ENCODE assay signal across 8 mouse cellular contexts in genomic region chr8:3467886-3468545, GRCm38 (mm10). TPM values are rescaled to one million over a fixed set of nuclear protein-coding genes. Genes with fewer than 3 reads are reported as not detected.
DNase-seq lines count a peak whose midpoint lies in the region; ATAC-seq and TF ChIP-seq lines count a peak whose summit lies in the region.

No protein-coding gene starts in this region.

- no peaks in the 10 kb centered on the region for H3K9me3 ChIP-seq in limb, embryonic 14.5 days (ENCODE audit: control insufficient read depth, low read length)
- no peaks in the 10 kb centered on the region for H3K9me3 ChIP-seq in stomach, embryonic 16.5 days (replicated peaks; ENCODE audit: control insufficient read depth, low read length)

- no peak for ATAC-seq in limb, embryonic 14.5 days (ENCODE audit: low FRiP score, low read depth)
- ATAC-seq in stomach, embryonic 16.5 days (ENCODE audit: insufficient read depth, low FRiP score) = no peak

- H3K4me1 ChIP-seq in testis, adult 2 months (ENCODE audit: control insufficient read depth, insufficient read depth, low read length) = peaks cover 3% of the 10 kb centered on the region
- no peaks in the 10 kb centered on the region for H3K4me1 ChIP-seq in limb, embryonic 14.5 days (ENCODE audit: control insufficient read depth, insufficient read depth, low read length)
- H3K4me1 ChIP-seq in stomach, embryonic 16.5 days (ENCODE audit: control insufficient read depth, insufficient read depth, low read length) = peaks cover 7% of the 10 kb centered on the region; the same call in 1 of the 2 replicates

- H3K27me3 ChIP-seq in testis, adult 2 months (ENCODE audit: control insufficient read depth, insufficient read depth, low read length) = no peaks in the 10 kb centered on the region
- no peaks in the 10 kb centered on the region for H3K27me3 ChIP-seq in limb, embryonic 14.5 days (ENCODE audit: control insufficient read depth, insufficient read depth, low read length)
- no peaks in the 10 kb centered on the region for H3K27me3 ChIP-seq in stomach, embryonic 16.5 days (ENCODE audit: control insufficient read depth, insufficient read depth, low read length)

- DNase-seq in embryo, embryonic 10.5 days (ENCODE audit: low spot score) = peak; percentile 32
- no peak for DNase-seq in embryo, embryonic 10 days (ENCODE audit: low spot score)
- DNase-seq in testis, postnatal 10 days (ENCODE audit: low spot score) = no peak
- no peak for DNase-seq in limb, embryonic 14.5 days (ENCODE audit: low spot score)
- no peak for DNase-seq in frontal cortex, adult 2 months (ENCODE audit: extremely low spot score in 1 of 2, low spot score in 1 of 2)
- no peak for DNase-seq in kidney, postnatal 25 days

- no peak for TF ChIP-seq POLR2A in testis, adult 2 months (IDR thresholded peaks at IDR 0.05; ENCODE audit: control insufficient read depth, low read depth, low read length)
- TF ChIP-seq POLR2A in limb, embryonic 14.5 days (IDR thresholded peaks at IDR 0.05; ENCODE audit: borderline replicate concordance, extremely low read depth, insufficient read depth, insufficient read length) = no peak

- H3K4me2 ChIP-seq in limb, embryonic 14.5 days (replicated peaks; ENCODE audit: low read depth, low read length, severe bottlenecking) = peak overlapping the region; percentile 49
- H3K4me2 ChIP-seq in stomach, embryonic 16.5 days (ENCODE audit: low read depth, low read length) = peak overlapping the region; percentile 78

- H3K27ac ChIP-seq in testis, adult 2 months (ENCODE audit: control insufficient read depth, insufficient read depth, low read depth, low read length) = peak overlapping the region; percentile 50
- H3K27ac ChIP-seq in limb, embryonic 14.5 days (replicated peaks; ENCODE audit: low read depth, low read length) = peak overlapping the region; percentile 81
- H3K27ac ChIP-seq in stomach, embryonic 16.5 days (ENCODE audit: low read length) = peak overlapping the region; percentile 79; the same call in 1 of the 2 replicates

- no peaks in the 10 kb centered on the region for H3K36me3 ChIP-seq in testis, adult 2 months (ENCODE audit: control insufficient read depth, insufficient read depth, low read length)
- H3K36me3 ChIP-seq in limb, embryonic 14.5 days (ENCODE audit: control insufficient read depth, insufficient read depth, low read length) = no peaks in the 10 kb centered on the region
- H3K36me3 ChIP-seq in stomach, embryonic 16.5 days (ENCODE audit: control insufficient read depth, insufficient read depth, low read length) = no peaks in the 10 kb centered on the region

- 58% methylated on average over 8 of the region's 9 CpGs for WGBS in limb, embryonic 14.5 days
- 52% methylated on average over 9 of the region's 9 CpGs for WGBS in stomach, embryonic 16.5 days

- H3K9ac ChIP-seq in limb, embryonic 14.5 days (ENCODE audit: low read depth, low read length, severe bottlenecking) = peak overlapping the region; percentile 82
- peak overlapping the region; percentile 79 for H3K9ac ChIP-seq in stomach, embryonic 16.5 days (ENCODE audit: low read length)

- H3K4me3 ChIP-seq in testis, adult 2 months (ENCODE audit: control insufficient read depth, low read depth, low read length) = peak overlapping the region; percentile 90
- peak overlapping the region; percentile 43 for H3K4me3 ChIP-seq in limb, embryonic 14.5 days (replicated peaks; ENCODE audit: low read length)
- peak overlapping the region; percentile 65 for H3K4me3 ChIP-seq in stomach, embryonic 16.5 days (replicated peaks; ENCODE audit: low read length)

- TF ChIP-seq CTCF in testis, adult 2 months (IDR thresholded peaks at IDR 0.05; ENCODE audit: control insufficient read depth, insufficient read depth, insufficient replicate concordance, low read depth, low read length) = no peak

RNA-seq across cellular contexts. Expression of gene Pex11g, which starts 0.5 kb away (rescaled TPM):
- 47.9 and 51.1 TPM in 2 replicates for polyA plus RNA-seq in testis, adult 2 months (2012; rRNA removed)
- 6.0 and 7.7 TPM in 2 replicates for polyA plus RNA-seq in limb, embryonic 14.5 days (2012; rRNA removed)
- polyA plus RNA-seq in limb, embryonic 14.5 days (2014; fragmentation: Nextera tagmentation; extraction: Ambion mirVana) = 2.7 and 4.7 TPM in 2 replicates
- polyA plus RNA-seq in stomach, embryonic 16.5 days (2015; fragmentation: Nextera tagmentation; extraction: Ambion mirVana) = 10.8 and 12.1 TPM in 2 replicates
- 1.6 and 2.0 TPM in 2 replicates for polyA plus RNA-seq in frontal cortex, adult 2 months (2012; rRNA removed)

RNA-seq across cellular contexts. Expression of gene Tex45, which starts 2.6 kb away (rescaled TPM):
- polyA plus RNA-seq in testis, adult 2 months (2012; rRNA removed) = 72.2 and 114 TPM in 2 replicates
- polyA plus RNA-seq in limb, embryonic 14.5 days (2012; rRNA removed) = 0.11 and 0.17 TPM in 2 replicates
- not detected in 2 replicates for polyA plus RNA-seq in limb, embryonic 14.5 days (2014; fragmentation: Nextera tagmentation; extraction: Ambion mirVana)
- not detected in 2 replicates for polyA plus RNA-seq in stomach, embryonic 16.5 days (2015; fragmentation: Nextera tagmentation; extraction: Ambion mirVana)
- polyA plus RNA-seq in frontal cortex, adult 2 months (2012; rRNA removed) = 0.19 and 0.28 TPM in 2 replicates

RNA-seq across cellular contexts. Expression of gene Zfp358, which starts 24.9 kb away (rescaled TPM):
- 3.8 and 3.9 TPM in 2 replicates for polyA plus RNA-seq in testis, adult 2 months (2012; rRNA removed)
- polyA plus RNA-seq in limb, embryonic 14.5 days (2012; rRNA removed) = 76.7 and 125 TPM in 2 replicates
- 27.5 and 27.9 TPM in 2 replicates for polyA plus RNA-seq in limb, embryonic 14.5 days (2014; fragmentation: Nextera tagmentation; extraction: Ambion mirVana)
- 32.1 and 32.4 TPM in 2 replicates for polyA plus RNA-seq in stomach, embryonic 16.5 days (2015; fragmentation: Nextera tagmentation; extraction: Ambion mirVana)
- polyA plus RNA-seq in frontal cortex, adult 2 months (2012; rRNA removed) = 48.5 and 50.2 TPM in 2 replicates

RNA-seq across cellular contexts. Expression of gene Mcoln1, which starts 32.2 kb away (rescaled TPM):
- 39.7 and 46.5 TPM in 2 replicates for polyA plus RNA-seq in testis, adult 2 months (2012; rRNA removed)
- 148 and 202 TPM in 2 replicates for polyA plus RNA-seq in limb, embryonic 14.5 days (2012; rRNA removed)
- 36.6 and 42.3 TPM in 2 replicates for polyA plus RNA-seq in limb, embryonic 14.5 days (2014; fragmentation: Nextera tagmentation; extraction: Ambion mirVana)
- polyA plus RNA-seq in stomach, embryonic 16.5 days (2015; fragmentation: Nextera tagmentation; extraction: Ambion mirVana) = 42.4 and 51.4 TPM in 2 replicates
- 215 and 230 TPM in 2 replicates for polyA plus RNA-seq in frontal cortex, adult 2 months (2012; rRNA removed)

RNA-seq across cellular contexts. Expression of gene Pnpla6, which starts 47.2 kb away (rescaled TPM):
- polyA plus RNA-seq in testis, adult 2 months (2012; rRNA removed) = 12.4 and 17.8 TPM in 2 replicates
- 51.8 and 64.4 TPM in 2 replicates for polyA plus RNA-seq in limb, embryonic 14.5 days (2012; rRNA removed)
- polyA plus RNA-seq in limb, embryonic 14.5 days (2014; fragmentation: Nextera tagmentation; extraction: Ambion mirVana) = 18.8 and 20.7 TPM in 2 replicates
- polyA plus RNA-seq in stomach, embryonic 16.5 days (2015; fragmentation: Nextera tagmentation; extraction: Ambion mirVana) = 36.0 and 37.6 TPM in 2 replicates
- 65.5 and 79.6 TPM in 2 replicates for polyA plus RNA-seq in frontal cortex, adult 2 months (2012; rRNA removed)

Comparison
In these comparisons a context has a peak if more than half of its experiments do, and no peak if none do; other contexts are left out.
1. RNA of gene Tex45, which starts 2.6 kb away (polyA plus RNA-seq): 72.2 to 114 TPM in testis, adult 2 months; 0.19 to 0.28 TPM in frontal cortex, adult 2 months, 0.11 to 0.17 TPM in limb, embryonic 14.5 days and not detected in stomach, embryonic 16.5 days; every median in the first group is over 10 times any median in the second.
2. Peak in every context shown above with its lines, with median percentiles within 50 percentile points of each other: H3K27ac ChIP-seq and H3K4me3 ChIP-seq.